Mouse (Mus musculus) cortical plate, adult 2 months (tissue): ENCODE results near the gene Mink1.

Experiments
- CTCF ChIP-seq: fragments of 200-500 bp; IDR thresholded peaks from 2 replicates; pipeline ENCODE4 v1.5.1; 2011; ENCODE audit warnings: mild to moderate bottlenecking, control low read depth, low read length; ENCODE audit not compliant: insufficient read depth; ENCODE audit errors: extremely low read depth
- POLR2A ChIP-seq: fragments of 200-500 bp; IDR thresholded peaks from 2 replicates; pipeline ENCODE4 v1.6.1; 2011; ENCODE audit warnings: mild to moderate bottlenecking, low read length, control low read depth; ENCODE audit not compliant: insufficient read depth; ENCODE audit errors: extremely low read depth

DNA sequence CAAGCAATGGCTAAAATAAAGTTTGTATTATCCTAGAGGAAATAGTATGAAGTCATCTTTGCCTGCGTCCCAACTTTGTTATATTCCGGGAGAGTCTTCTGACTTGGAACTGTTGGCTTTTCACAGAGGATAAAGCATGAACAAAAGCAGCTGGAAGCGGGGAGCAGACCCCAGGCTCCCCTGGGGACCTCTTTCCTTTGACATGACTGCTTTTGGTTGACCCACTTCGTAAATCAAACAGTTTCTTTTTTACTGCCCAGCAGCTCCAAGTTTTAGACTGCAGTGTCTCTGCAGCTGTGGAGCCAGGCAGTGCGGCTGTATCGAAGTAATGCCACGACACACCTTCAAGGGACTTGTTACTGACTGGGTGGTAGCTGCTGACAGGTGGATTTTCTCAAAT is 3.9 kb downstream of the Mink1 start:
- TF ChIP-seq CTCF (no peak), POLR2A (no peak)
